Mouse (Mus musculus) embryonic facial prominence, embryonic 14.5 days (tissue): ENCODE data around the gene Elavl3. TPM values are rescaled to one million over a fixed set of nuclear protein-coding genes. Genes with fewer than 3 reads are reported as not detected.

Experiments used
- ATAC-seq: fragments of 200-750 bp; cut with Nextera tagmentation; 2 replicates; pipeline ENCODE4 v1.8.0; 2017; ENCODE audit warnings: low read depth, moderate number of reproducible peaks, moderate TSS enrichment
- DNase-seq: peaks from one replicate; pipeline ENCODE4 v3.0.0-alpha.2; 2015; ENCODE audit warnings: low spot score
- H3K27ac ChIP-seq: fragments of 300-500 bp; sonication (generic); replicated peaks from 2 replicates; pipeline ENCODE4 v1.5.1; 2014; ENCODE audit warnings: low read depth, mild to moderate bottlenecking, low read length, moderate library complexity
- H3K27me3 ChIP-seq: fragments of 300-500 bp; sonication (generic); replicated peaks from 2 replicates; pipeline ENCODE4 v1.6.1; 2014; ENCODE audit warnings: low read length; ENCODE audit not compliant: control insufficient read depth, insufficient read depth
- H3K36me3 ChIP-seq: fragments of 300-500 bp; sonication (generic); 2 replicates; pipeline ENCODE4 v1.6.1; 2014; ENCODE audit warnings: low read length, mixed read lengths; ENCODE audit not compliant: control insufficient read depth, insufficient read depth
- H3K4me1 ChIP-seq: fragments of 300-500 bp; sonication (generic); 2 replicates; pipeline ENCODE4 v1.6.1; 2014; ENCODE audit warnings: antibody characterized with exemption, low read length; ENCODE audit not compliant: control insufficient read depth, insufficient read depth
- H3K4me2 ChIP-seq: fragments of 300-500 bp; sonication (generic); 2 replicates; pipeline ENCODE4 v1.6.1; 2014; ENCODE audit warnings: low read depth, mild to moderate bottlenecking, low read length, moderate library complexity, mixed read lengths
- H3K4me3 ChIP-seq: fragments of 300-500 bp; sonication (generic); 2 replicates; pipeline ENCODE4 v1.5.1; 2014; ENCODE audit warnings: low read depth, mild to moderate bottlenecking, low read length
- H3K9ac ChIP-seq: fragments of 300-500 bp; sonication (generic); 2 replicates; pipeline ENCODE4 v1.6.1; 2014; ENCODE audit warnings: low read depth, mild to moderate bottlenecking, low read length, moderate library complexity, mixed read lengths
- H3K9me3 ChIP-seq: fragments of 300-500 bp; sonication (generic); 2 replicates; pipeline ENCODE4 v1.6.1; 2016; ENCODE audit warnings: low read length; ENCODE audit not compliant: control insufficient read depth
- WGBS: fragments of 180-500 bp; shearing (Covaris S2); extraction: QIAGEN DNeasy Blood & Tissue Kit; methylation state at CpG from one replicate; pipeline ENCODE4 v1.1.7; 2014; 5-methylcytosine and 5-hydroxymethylcytosine counted together
- polyA plus RNA-seq: library from polyadenylated mRNA; unstranded; fragments of >200 nt; fragmentation: Nextera tagmentation; extraction: Ambion mirVana; gene quantifications from 2 replicates; pipeline ENCODE4 v1.2.1, GENCODE M21; 2014

The Elavl3 gene
- polyA plus RNA-seq, 1 experiment from 2014 or later = 4.6 TPM

DNA sequence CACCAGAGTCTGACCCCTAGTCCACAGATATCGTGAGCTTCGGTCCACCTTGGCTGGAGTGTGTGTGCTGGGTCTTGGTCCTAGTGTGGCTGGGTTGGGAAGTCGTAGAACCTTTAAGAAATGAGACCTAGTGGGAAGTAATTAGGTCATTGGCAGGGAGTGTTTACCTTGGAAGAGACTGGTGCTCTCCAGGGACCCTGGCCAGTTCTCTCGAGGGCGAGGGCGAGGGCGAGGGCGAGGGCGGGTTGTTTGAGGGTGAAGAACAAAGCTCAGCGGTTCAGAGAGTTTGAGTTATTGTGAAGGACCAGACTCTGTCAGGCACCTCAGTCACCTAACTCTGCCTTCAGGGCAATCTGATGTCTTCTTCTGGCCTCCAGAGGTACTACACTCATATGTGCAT is 14.0 kb downstream of the Elavl3 start:
- WGBS = 79% methylated on average over 10 of the region's 10 CpGs
- no peak for DNase-seq
- H3K9me3 ChIP-seq = no peaks in the 10 kb centered on the region

GRCm38 (mm10) chr9:22035300-22036044 is 16.4 kb downstream of the Elavl3 start:
- H3K9me3 ChIP-seq = no peaks in the 10 kb centered on the region
- H3K4me1 ChIP-seq = no peaks in the 10 kb centered on the region
- H3K27me3 ChIP-seq = no peaks in the 10 kb centered on the region
- no peak overlapping the region for H3K27ac ChIP-seq
- no peaks in the 10 kb centered on the region for H3K36me3 ChIP-seq
- DNase-seq = peak; percentile 29
- no peak overlapping the region for H3K9ac ChIP-seq
- ATAC-seq = peak; percentile 50; the same call in 1 of the 2 replicates
- 60% methylated on average over 6 of the region's 6 CpGs for WGBS
- no peak overlapping the region for H3K4me3 ChIP-seq
- H3K4me2 ChIP-seq = no peak overlapping the region

More for the DNA sequence above, 14.0 kb downstream of the Elavl3 start:
- Histone ChIP-seq H3K4me2 (no peak overlapping the region), H3K9ac (no peak overlapping the region), H3K4me3 (no peak overlapping the region), H3K36me3 (no peaks in the 10 kb centered on the region), H3K27me3 (no peaks in the 10 kb centered on the region), H3K27ac (no peak overlapping the region), H3K4me1 (no peaks in the 10 kb centered on the region)
- no peak for ATAC-seq

DNA sequence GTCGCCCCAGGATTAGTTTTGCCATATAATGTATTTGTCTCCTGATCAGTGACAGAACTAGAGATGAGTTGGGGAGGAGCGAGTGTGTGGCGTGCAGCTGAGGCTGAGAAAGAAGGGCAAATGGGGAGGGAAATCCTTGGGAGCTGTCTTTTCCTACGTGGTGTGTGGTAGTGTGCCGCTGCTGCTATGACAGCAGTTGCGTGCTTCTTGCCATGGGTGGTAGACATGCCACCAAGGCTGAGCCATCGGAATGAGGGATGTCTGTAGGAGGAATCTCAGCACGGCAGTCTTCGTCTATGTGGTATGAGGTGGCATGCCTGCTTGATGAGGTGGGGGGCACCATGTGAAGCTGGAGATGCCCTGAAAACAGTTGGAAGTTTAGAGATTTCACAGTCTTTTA is 21.4 kb downstream of the Elavl3 start:
- 89% methylated on average over 9 of the region's 9 CpGs for WGBS
- no peaks in the 10 kb centered on the region for H3K27me3 ChIP-seq
- ATAC-seq (no peak), DNase-seq (no peak)
- H3K27ac ChIP-seq = no peak overlapping the region
- no peaks in the 10 kb centered on the region for H3K4me1 ChIP-seq
- H3K4me3 ChIP-seq = no peak overlapping the region
- no peaks in the 10 kb centered on the region for H3K36me3 ChIP-seq
- H3K4me2 ChIP-seq = no peak overlapping the region
- no peak overlapping the region for H3K9ac ChIP-seq
- no peaks in the 10 kb centered on the region for H3K9me3 ChIP-seq

GRCm38 (mm10) chr9:22028467-22028866 is 23.4 kb downstream of the Elavl3 start:
- Histone ChIP-seq H3K36me3 (no peaks in the 10 kb centered on the region), H3K4me2 (no peak overlapping the region), H3K27ac (no peak overlapping the region), H3K9me3 (no peaks in the 10 kb centered on the region), H3K27me3 (no peaks in the 10 kb centered on the region), H3K4me3 (no peak overlapping the region), H3K9ac (no peak overlapping the region), H3K4me1 (no peaks in the 10 kb centered on the region)
- ATAC-seq (no peak), DNase-seq (no peak)
- WGBS = 51% methylated on average over 7 of the region's 7 CpGs

DNA sequence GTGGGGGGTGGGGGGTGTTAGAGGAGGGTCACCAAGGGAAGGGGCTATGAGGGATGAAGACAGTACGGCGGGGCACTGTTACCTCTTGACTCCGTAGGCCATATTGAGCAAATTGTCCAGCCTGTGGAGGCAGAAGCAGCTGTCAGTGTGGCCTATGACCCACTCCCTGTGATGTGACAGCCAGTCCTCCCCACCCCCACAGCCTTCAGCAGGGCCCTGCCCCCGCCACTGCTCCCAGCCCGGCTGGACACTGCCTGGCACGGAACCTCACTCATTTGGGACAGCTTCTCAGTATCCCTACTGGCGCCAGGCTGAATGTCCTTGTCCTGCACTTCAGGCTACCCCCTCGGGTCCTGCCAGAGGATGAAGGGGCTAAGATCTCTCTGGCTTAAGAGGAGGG is 27.2 kb downstream of the Elavl3 start:
- H3K27ac ChIP-seq = no peak overlapping the region
- no peaks in the 10 kb centered on the region for H3K36me3 ChIP-seq
- ATAC-seq = no peak
- no peaks in the 10 kb centered on the region for H3K27me3 ChIP-seq
- 30% methylated on average over 8 of the region's 8 CpGs for WGBS
- no peak overlapping the region for H3K9ac ChIP-seq
- no peak overlapping the region for H3K4me3 ChIP-seq
- H3K4me2 ChIP-seq = no peak overlapping the region
- no peaks in the 10 kb centered on the region for H3K4me1 ChIP-seq
- no peaks in the 10 kb centered on the region for H3K9me3 ChIP-seq
- DNase-seq = no peak

GRCm38 (mm10) chr9:22017208-22017825 is 34.5 kb downstream of the Elavl3 start:
- H3K9ac ChIP-seq = no peak overlapping the region
- H3K27me3 ChIP-seq = no peaks in the 10 kb centered on the region
- H3K4me2 ChIP-seq = no peak overlapping the region
- ATAC-seq (no peak), DNase-seq (no peak)
- H3K36me3 ChIP-seq = peaks cover 24% of the 10 kb centered on the region
- H3K4me1 ChIP-seq = no peaks in the 10 kb centered on the region
- no peaks in the 10 kb centered on the region for H3K9me3 ChIP-seq
- H3K27ac ChIP-seq = no peak overlapping the region
- no peak overlapping the region for H3K4me3 ChIP-seq
- WGBS = 77% methylated on average over 7 of the region's 7 CpGs

- no peak overlapping the region for H3K4me3 ChIP-seq
- no peak overlapping the region for H3K9ac ChIP-seq
- H3K36me3 ChIP-seq = peaks cover 35% of the 10 kb centered on the region
- H3K27me3 ChIP-seq = no peaks in the 10 kb centered on the region
- no peak overlapping the region for H3K4me2 ChIP-seq
- 63% methylated on average over 10 of the region's 10 CpGs for WGBS
- no peaks in the 10 kb centered on the region for H3K9me3 ChIP-seq
- no peaks in the 10 kb centered on the region for H3K4me1 ChIP-seq
- DNase-seq = no peak
- H3K27ac ChIP-seq = no peak overlapping the region
- no peak for ATAC-seq
Measured at GRCm38 (mm10) chr9:22016245-22016644, 35.6 kb downstream of the Elavl3 start.

- Histone ChIP-seq H3K27ac (no peak overlapping the region), H3K4me1 (no peaks in the 10 kb centered on the region), H3K36me3 (peaks cover 70% of the 10 kb centered on the region), H3K9ac (no peak overlapping the region), H3K4me2 (no peak overlapping the region), H3K9me3 (no peaks in the 10 kb centered on the region), H3K4me3 (no peak overlapping the region), H3K27me3 (no peaks in the 10 kb centered on the region)
- no peak for DNase-seq
- 97% methylated on average over 11 of the region's 13 CpGs for WGBS
- no peak for ATAC-seq
Measured at GRCm38 (mm10) chr9:22012731-22013130, 39.1 kb downstream of the Elavl3 start.

- ATAC-seq (no peak), DNase-seq (no peak)
- Histone ChIP-seq H3K9ac (no peak overlapping the region), H3K27ac (no peak overlapping the region), H3K36me3 (peaks cover 87% of the 10 kb centered on the region), H3K4me1 (no peaks in the 10 kb centered on the region), H3K9me3 (no peaks in the 10 kb centered on the region), H3K4me2 (no peak overlapping the region), H3K27me3 (no peaks in the 10 kb centered on the region), H3K4me3 (no peak overlapping the region)
- WGBS = 85% methylated on average over 4 of the region's 5 CpGs
Measured at GRCm38 (mm10) chr9:22011055-22011454, 40.8 kb downstream of the Elavl3 start.
